Mouse (Mus musculus) heart, adult 2 months (tissue): ENCODE results near the gene Fzd5. TPM values are rescaled to one million over a fixed set of nuclear protein-coding genes. Genes with fewer than 3 reads are reported as not detected.

Experiments
- DNase-seq, 2 experiments: peaks; one replicate each; pipeline ENCODE4 v3.0.0; 2021
- H3K27ac ChIP-seq: fragments of 200-600 bp; 2 replicates; pipeline ENCODE4 v1.8.1; 2022
- H3K27me3 ChIP-seq: fragments of 200-500 bp; 2 replicates; pipeline ENCODE4 v1.6.1; 2012; ENCODE audit warnings: mild to moderate bottlenecking, low read length, inconsistent platforms, mixed read lengths; ENCODE audit not compliant: control insufficient read depth, insufficient read depth
- H3K36me3 ChIP-seq: fragments of 200-500 bp; 2 replicates; pipeline ENCODE4 v1.6.1; 2012; ENCODE audit warnings: low read length, inconsistent platforms; ENCODE audit not compliant: control insufficient read depth, insufficient read depth
- H3K4me1 ChIP-seq: fragments of 200-500 bp; 2 replicates; pipeline ENCODE4 v1.6.1; 2011; ENCODE audit warnings: low read length; ENCODE audit not compliant: control insufficient read depth, insufficient read depth
- H3K4me3 ChIP-seq: fragments of 200-600 bp; 2 replicates; pipeline ENCODE4 v1.8.1; 2022
- H3K79me2 ChIP-seq: fragments of 200-500 bp; replicated peaks from 2 replicates; pipeline ENCODE4 v1.6.1; 2012; ENCODE audit warnings: mild to moderate bottlenecking, inconsistent platforms, low read length, moderate library complexity, mixed read lengths; ENCODE audit not compliant: control insufficient read depth, insufficient read depth
- H3K9ac ChIP-seq: fragments of 200-500 bp; 2 replicates; pipeline ENCODE4 v1.6.1; 2012; ENCODE audit warnings: low read depth, mild to moderate bottlenecking, control low read depth, inconsistent platforms, low read length, mixed read lengths
- CTCF ChIP-seq: fragments of 200-600 bp; IDR thresholded peaks from 2 replicates; pipeline ENCODE4 v1.8.1; 2022; ENCODE audit warnings: antibody characterized with exemption, mild to moderate bottlenecking, moderate library complexity
- EP300 ChIP-seq: fragments of 200-500 bp; IDR thresholded peaks from 2 replicates; pipeline ENCODE4 v1.6.1; 2011; ENCODE audit warnings: low read depth, low read length, control low read depth; ENCODE audit not compliant: insufficient read depth
- POLR2A ChIP-seq: fragments of 200-500 bp; IDR thresholded peaks from 2 replicates; pipeline ENCODE4 v1.6.1; 2011; ENCODE audit warnings: mild to moderate bottlenecking, low read depth, low read length, control low read depth; ENCODE audit not compliant: insufficient read depth
- WGBS: fragments of 180-500 bp; shearing (Covaris S2); methylation state at CpG from one replicate; pipeline ENCODE4 v1.1.7; 2018; 5-methylcytosine and 5-hydroxymethylcytosine counted together
- intact Hi-C: fragments of 180-260 bp; cut with DNase I; formaldehyde crosslinking; loops from one replicate; pipeline ENCODE4 v1.15.1; 2025
- long read RNA-seq: library from polyadenylated mRNA; stranded (forward); transcript quantifications from one replicate; pipeline ENCODE4 v2.0.0, GENCODE M21; 2021
- polyA plus RNA-seq: library from polyadenylated mRNA; depleted of rRNA; stranded (reverse); fragments of >200 nt; gene quantifications from 2 replicates; pipeline ENCODE4 v1.2.3, GENCODE M21; 2012; rRNA removed
- total RNA-seq, 2 experiments: library from RNA; stranded (reverse); gene quantifications; 2 replicates each; pipeline ENCODE4 v1.2.3; 2021

The Fzd5 gene
- total RNA-seq: 1 to 10 TPM; 3.6 to 4.4 TPM
- 2.5 and 3.2 TPM in 2 replicates for polyA plus RNA-seq
- long read RNA-seq, partial matches to known transcripts: 0 of 1 reads
- long read RNA-seq, other reads (novel, unspliced or antisense): 1 of 1 reads

GRCm38 (mm10) chr1:64737502-64738179 is at the start of gene Fzd5:
Fzd5 (minus strand) TSS chr1:64737751.
- no peak for TF ChIP-seq EP300
- peak; percentile 64 for TF ChIP-seq CTCF
- TF ChIP-seq POLR2A: peak; percentile 84
- H3K9ac ChIP-seq: peak within 1 kb of the TSS; percentile 93
- peaks cover 2% of the 10 kb centered on the region; the same call in 1 of the 2 replicates for H3K4me1 ChIP-seq
- no peaks in the 10 kb centered on the region for H3K27me3 ChIP-seq
- H3K4me3 ChIP-seq: peak within 1 kb of the TSS; percentile 89
- intact Hi-C loops: loop anchor here (1.0 to 10.0 kb wide), 3 partner anchors 47 to 447 kb away; partner anchors contain the start of genes Ccnyl1, Idh1 and Pikfyve
- no peaks in the 10 kb centered on the region for H3K79me2 ChIP-seq
- peak; percentile 93 to 97 for DNase-seq
- no peaks in the 10 kb centered on the region for H3K36me3 ChIP-seq
- H3K27ac ChIP-seq: peak within 1 kb of the TSS; percentile 74
- 2% methylated on average over 69 of the region's 73 CpGs for WGBS

GRCm38 (mm10) chr1:64779863-64780262 is 42.3 kb upstream of the Fzd5 start:
- Histone ChIP-seq H3K4me1 (no peaks in the 10 kb centered on the region), H3K4me3 (no peak overlapping the region), H3K36me3 (no peaks in the 10 kb centered on the region), H3K27ac (no peak overlapping the region), H3K9ac (no peak overlapping the region), H3K27me3 (no peaks in the 10 kb centered on the region), H3K79me2 (no peaks in the 10 kb centered on the region)
- intact Hi-C loops: no loop called here
- no peak for TF ChIP-seq EP300
- no peak for TF ChIP-seq CTCF
- TF ChIP-seq POLR2A: no peak
- no peak for DNase-seq
- WGBS: 79% methylated on average over 12 of the region's 12 CpGs

GRCm38 (mm10) chr1:64779415-64779814 is 41.9 kb upstream of the Fzd5 start:
- intact Hi-C loops: no loop called here
- 82% methylated on average over 5 of the region's 5 CpGs for WGBS

DNA sequence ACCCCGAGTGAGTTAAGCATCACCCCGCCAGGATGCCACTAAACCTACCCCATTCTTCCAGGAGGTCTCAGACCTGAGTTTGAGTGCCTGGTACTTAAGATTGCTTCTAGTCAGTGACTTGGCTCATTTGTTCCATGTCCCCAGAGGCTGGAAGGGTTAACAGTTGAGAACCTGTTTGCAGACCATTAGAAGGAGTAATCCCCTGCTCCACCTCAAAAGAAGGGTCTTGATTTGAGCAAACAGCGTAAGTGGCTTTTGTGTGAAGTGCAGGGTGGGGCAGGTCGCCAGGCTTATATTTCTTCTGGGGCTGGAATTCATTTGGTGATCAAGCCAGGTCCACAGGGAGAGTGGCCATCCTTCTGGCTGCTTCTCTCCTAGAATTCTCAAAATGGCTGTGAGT is 35.8 kb upstream of the Fzd5 start:
- WGBS: 87% methylated on average over 4 of the region's 4 CpGs
- no peak for DNase-seq

More at GRCm38 (mm10) chr1:64779415-64779814, 41.9 kb upstream of the Fzd5 start:
- H3K4me1 ChIP-seq: no peaks in the 10 kb centered on the region
- H3K4me3 ChIP-seq: no peak overlapping the region
- DNase-seq: no peak
- no peak overlapping the region for H3K27ac ChIP-seq
- H3K79me2 ChIP-seq: no peaks in the 10 kb centered on the region
- H3K9ac ChIP-seq: no peak overlapping the region
- no peaks in the 10 kb centered on the region for H3K36me3 ChIP-seq
- TF ChIP-seq CTCF: no peak
- no peak for TF ChIP-seq POLR2A
- TF ChIP-seq EP300: no peak
- no peaks in the 10 kb centered on the region for H3K27me3 ChIP-seq

GRCm38 (mm10) chr1:64770169-64770568 is 32.6 kb upstream of the Fzd5 start:
- H3K4me3 ChIP-seq: no peak overlapping the region
- intact Hi-C loops: no loop called here
- no peak for DNase-seq
- H3K4me1 ChIP-seq: no peaks in the 10 kb centered on the region
- H3K36me3 ChIP-seq: no peaks in the 10 kb centered on the region
- H3K27ac ChIP-seq: no peak overlapping the region
- H3K9ac ChIP-seq: no peak overlapping the region
- no peak for TF ChIP-seq EP300
- TF ChIP-seq POLR2A: no peak
- no peak for TF ChIP-seq CTCF
- H3K27me3 ChIP-seq: no peaks in the 10 kb centered on the region
- no peaks in the 10 kb centered on the region for H3K79me2 ChIP-seq
- WGBS: 27% methylated on average over 6 of the region's 6 CpGs

More for the DNA sequence above, 35.8 kb upstream of the Fzd5 start:
- intact Hi-C loops: no loop called here
- H3K36me3 ChIP-seq: no peaks in the 10 kb centered on the region
- no peak overlapping the region for H3K9ac ChIP-seq
- no peaks in the 10 kb centered on the region for H3K4me1 ChIP-seq
- H3K79me2 ChIP-seq: no peaks in the 10 kb centered on the region
- no peak overlapping the region for H3K4me3 ChIP-seq
- H3K27me3 ChIP-seq: no peaks in the 10 kb centered on the region
- no peak overlapping the region for H3K27ac ChIP-seq
- TF ChIP-seq EP300 (no peak), POLR2A (no peak)

GRCm38 (mm10) chr1:64761646-64762045 is 24.1 kb upstream of the Fzd5 start:
- intact Hi-C loops: no loop called here
- Histone ChIP-seq H3K36me3 (no peaks in the 10 kb centered on the region), H3K27ac (no peak overlapping the region), H3K4me3 (no peak overlapping the region), H3K79me2 (no peaks in the 10 kb centered on the region), H3K27me3 (no peaks in the 10 kb centered on the region), H3K9ac (no peak overlapping the region), H3K4me1 (no peaks in the 10 kb centered on the region; the same call in 1 of the 2 replicates)
- WGBS: 60% methylated on average over 4 of the region's 4 CpGs
- no peak for TF ChIP-seq POLR2A
- TF ChIP-seq CTCF: no peak
- no peak for TF ChIP-seq EP300
- DNase-seq: no peak
